Mouse (Mus musculus) ES-Bruce4 (cell line): ENCODE data around the gene Asb15.

Experiments used
- CTCF ChIP-seq: IDR thresholded peaks from one replicate; pipeline ENCODE4 v1.8.1; 2011; ENCODE audit warnings: low read depth, low read length
- EP300 ChIP-seq: IDR thresholded peaks from 2 replicates; pipeline ENCODE4 v1.6.1; 2011; ENCODE audit warnings: low read depth, low read length; ENCODE audit not compliant: insufficient read depth

- TF ChIP-seq CTCF: no peak
- TF ChIP-seq EP300: no peak
Observed at GRCm38 (mm10) chr6:24612074-24612755, 84.3 kb downstream of the Asb15 start.
